Mouse (Mus musculus): ENCODE measurements around the gene Jph2. TPM values are rescaled to one million over a fixed set of nuclear protein-coding genes. Genes with fewer than 3 reads are reported as not detected.

Jph2 gene
- polyA plus RNA-seq, 1 experiment from 2014 or later = 0.42 TPM

DNA sequence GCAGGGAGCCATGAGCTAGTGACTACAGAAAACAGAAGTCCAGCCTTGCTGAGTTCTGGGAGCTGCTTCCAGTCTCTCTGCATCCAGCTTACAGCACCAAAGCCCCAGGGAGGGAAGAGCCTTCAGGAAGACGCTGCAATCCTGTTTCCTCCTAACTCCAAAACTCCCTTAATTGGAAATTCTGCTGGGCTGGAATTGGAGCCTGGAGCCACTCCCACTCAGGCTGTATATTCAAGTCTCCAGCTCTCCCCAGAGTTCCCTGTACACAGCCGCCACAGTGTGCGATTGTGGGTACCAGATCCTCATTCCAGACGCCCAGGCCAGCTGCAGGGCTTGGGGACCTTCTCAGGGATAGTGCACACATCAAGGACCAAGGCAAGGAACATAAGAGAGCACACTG lies 27.6 kb downstream of the Jph2 start:
- Histone ChIP-seq H3K9me3 (replicated peaks; ENCODE audit: control insufficient read depth, low read length) (no peaks in the 10 kb centered on the region), H3K4me2 (ENCODE audit: low read depth, low read length) (no peak overlapping the region), H3K27me3 (ENCODE audit: control insufficient read depth, insufficient read depth, low read length) (peaks cover 4% of the 10 kb centered on the region), H3K4me3 (ENCODE audit: low read depth, low read length) (no peak overlapping the region), H3K9ac (replicated peaks; ENCODE audit: low read length) (no peak overlapping the region), H3K4me1 (ENCODE audit: control insufficient read depth, insufficient read depth, low read length) (no peaks in the 10 kb centered on the region), H3K27ac (replicated peaks; ENCODE audit: low read depth, low read length) (no peak overlapping the region), H3K36me3 (replicated peaks; ENCODE audit: control insufficient read depth, insufficient read depth, low read depth, low read length) (no peaks in the 10 kb centered on the region)
- WGBS = 48% methylated on average over 4 of the region's 4 CpGs
- no peak for DNase-seq (ENCODE audit: low spot score)
- ATAC-seq (replicated peaks; ENCODE audit: insufficient number of reproducible peaks, low FRiP score, low TSS enrichment, low read depth) = no peak

- Histone ChIP-seq H3K4me1 (ENCODE audit: control insufficient read depth, insufficient read depth, low read length) (no peaks in the 10 kb centered on the region), H3K4me2 (ENCODE audit: low read depth, low read length) (no peak overlapping the region), H3K9ac (replicated peaks; ENCODE audit: low read length) (no peak overlapping the region), H3K36me3 (replicated peaks; ENCODE audit: control insufficient read depth, insufficient read depth, low read depth, low read length) (no peaks in the 10 kb centered on the region), H3K9me3 (replicated peaks; ENCODE audit: control insufficient read depth, low read length) (no peaks in the 10 kb centered on the region), H3K27me3 (ENCODE audit: control insufficient read depth, insufficient read depth, low read length) (no peaks in the 10 kb centered on the region), H3K4me3 (ENCODE audit: low read depth, low read length) (no peak overlapping the region), H3K27ac (replicated peaks; ENCODE audit: low read depth, low read length) (no peak overlapping the region)
- DNase-seq (ENCODE audit: low spot score) (no peak), ATAC-seq (replicated peaks; ENCODE audit: insufficient number of reproducible peaks, low FRiP score, low TSS enrichment, low read depth) (no peak)
- 73% methylated on average over 18 of the region's 18 CpGs for WGBS
Measured at GRCm38 (mm10) chr2:163364785-163365541, 32.8 kb downstream of the Jph2 start.

GRCm38 (mm10) chr2:163362940-163363921 lies 34.6 kb downstream of the Jph2 start:
- Histone ChIP-seq H3K9me3 (replicated peaks; ENCODE audit: control insufficient read depth, low read length) (no peaks in the 10 kb centered on the region), H3K4me1 (ENCODE audit: control insufficient read depth, insufficient read depth, low read length) (no peaks in the 10 kb centered on the region), H3K27me3 (ENCODE audit: control insufficient read depth, insufficient read depth, low read length) (no peaks in the 10 kb centered on the region), H3K9ac (replicated peaks; ENCODE audit: low read length) (no peak overlapping the region), H3K27ac (replicated peaks; ENCODE audit: low read depth, low read length) (no peak overlapping the region), H3K4me3 (ENCODE audit: low read depth, low read length) (no peak overlapping the region), H3K36me3 (replicated peaks; ENCODE audit: control insufficient read depth, insufficient read depth, low read depth, low read length) (no peaks in the 10 kb centered on the region), H3K4me2 (ENCODE audit: low read depth, low read length) (no peak overlapping the region)
- DNase-seq (ENCODE audit: low spot score) = no peak
- WGBS = 75% methylated on average over 12 of the region's 12 CpGs
- no peak for ATAC-seq (replicated peaks; ENCODE audit: insufficient number of reproducible peaks, low FRiP score, low TSS enrichment, low read depth)

DNA sequence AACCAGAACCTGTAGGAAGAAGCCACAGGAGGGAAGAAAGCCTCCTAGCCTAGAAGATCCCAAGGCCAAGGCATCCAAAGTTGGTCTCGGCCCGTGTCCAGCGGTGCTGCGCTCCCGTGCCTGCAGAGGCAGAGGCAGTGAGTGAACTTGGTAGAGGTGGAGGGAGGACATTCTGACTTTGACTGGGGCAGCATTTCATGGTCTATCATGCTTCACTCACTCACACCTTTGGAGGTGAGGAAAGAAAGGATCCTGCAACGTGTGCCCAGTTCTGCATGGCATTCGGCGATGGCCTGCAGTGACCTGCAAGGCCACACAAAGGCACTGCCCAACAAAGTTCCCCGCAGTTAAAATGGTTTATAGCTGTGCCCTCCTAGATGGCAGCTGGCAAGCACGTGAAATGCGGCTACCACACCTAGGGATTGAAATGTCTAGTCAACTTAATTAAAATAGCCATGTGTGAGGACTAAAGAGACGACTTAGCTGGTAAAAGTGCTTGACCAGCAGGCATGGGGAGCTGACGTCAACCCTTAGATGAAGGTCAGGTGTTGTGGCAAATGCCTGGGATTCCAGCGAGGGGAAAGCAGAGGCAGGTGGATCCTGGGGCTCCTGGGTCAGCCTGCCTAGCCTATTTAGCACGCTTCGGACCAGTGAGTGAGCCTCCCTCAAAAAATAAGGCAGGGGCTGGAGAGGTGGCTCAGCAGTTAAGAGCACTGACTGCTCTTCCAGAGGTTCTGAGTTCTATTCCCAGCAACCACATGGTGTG lies 36.8 kb downstream of the Jph2 start:
- 79% methylated on average over 16 of the region's 16 CpGs for WGBS

DNA sequence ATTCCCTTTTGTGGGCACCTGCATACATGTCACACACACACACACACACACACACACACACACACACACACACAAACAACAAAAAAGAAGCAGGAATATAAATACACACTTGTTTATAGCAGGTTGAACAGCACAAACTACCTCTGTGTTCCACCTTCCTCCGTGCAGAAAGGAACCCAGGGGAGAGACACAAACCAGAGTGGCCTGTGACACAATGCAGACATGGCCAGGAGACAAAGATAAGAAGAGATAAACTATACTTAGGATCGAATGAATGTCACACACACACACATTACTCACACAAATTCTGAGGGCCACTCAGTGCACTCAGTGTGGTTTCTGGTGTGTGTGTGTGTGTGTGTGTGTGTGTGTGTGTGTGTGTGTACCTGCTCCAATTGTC lies 38.5 kb downstream of the Jph2 start:
- H3K27ac ChIP-seq (replicated peaks; ENCODE audit: low read depth, low read length) = no peak overlapping the region
- ATAC-seq (replicated peaks; ENCODE audit: insufficient number of reproducible peaks, low FRiP score, low TSS enrichment, low read depth) = no peak
- no peak overlapping the region for H3K4me2 ChIP-seq (ENCODE audit: low read depth, low read length)
- H3K4me3 ChIP-seq (ENCODE audit: low read depth, low read length) = no peak overlapping the region
- no peak for DNase-seq (ENCODE audit: low spot score)
- H3K36me3 ChIP-seq (replicated peaks; ENCODE audit: control insufficient read depth, insufficient read depth, low read depth, low read length) = no peaks in the 10 kb centered on the region
- H3K9ac ChIP-seq (replicated peaks; ENCODE audit: low read length) = no peak overlapping the region
- WGBS = 61% methylated on average over 2 of the region's 2 CpGs
- H3K27me3 ChIP-seq (ENCODE audit: control insufficient read depth, insufficient read depth, low read length) = no peaks in the 10 kb centered on the region
- H3K9me3 ChIP-seq (replicated peaks; ENCODE audit: control insufficient read depth, low read length) = no peaks in the 10 kb centered on the region
- H3K4me1 ChIP-seq (ENCODE audit: control insufficient read depth, insufficient read depth, low read length) = no peaks in the 10 kb centered on the region

More for the DNA sequence above, 36.8 kb downstream of the Jph2 start:
- no peak overlapping the region for H3K4me2 ChIP-seq (ENCODE audit: low read depth, low read length)
- H3K9me3 ChIP-seq (replicated peaks; ENCODE audit: control insufficient read depth, low read length) = no peaks in the 10 kb centered on the region
- no peak for ATAC-seq (replicated peaks; ENCODE audit: insufficient number of reproducible peaks, low FRiP score, low TSS enrichment, low read depth)
- H3K36me3 ChIP-seq (replicated peaks; ENCODE audit: control insufficient read depth, insufficient read depth, low read depth, low read length) = no peaks in the 10 kb centered on the region
- H3K27me3 ChIP-seq (ENCODE audit: control insufficient read depth, insufficient read depth, low read length) = no peaks in the 10 kb centered on the region
- no peak overlapping the region for H3K9ac ChIP-seq (replicated peaks; ENCODE audit: low read length)
- no peak overlapping the region for H3K27ac ChIP-seq (replicated peaks; ENCODE audit: low read depth, low read length)
- H3K4me3 ChIP-seq (ENCODE audit: low read depth, low read length) = no peak overlapping the region
- no peaks in the 10 kb centered on the region for H3K4me1 ChIP-seq (ENCODE audit: control insufficient read depth, insufficient read depth, low read length)
- no peak for DNase-seq (ENCODE audit: low spot score)

DNA sequence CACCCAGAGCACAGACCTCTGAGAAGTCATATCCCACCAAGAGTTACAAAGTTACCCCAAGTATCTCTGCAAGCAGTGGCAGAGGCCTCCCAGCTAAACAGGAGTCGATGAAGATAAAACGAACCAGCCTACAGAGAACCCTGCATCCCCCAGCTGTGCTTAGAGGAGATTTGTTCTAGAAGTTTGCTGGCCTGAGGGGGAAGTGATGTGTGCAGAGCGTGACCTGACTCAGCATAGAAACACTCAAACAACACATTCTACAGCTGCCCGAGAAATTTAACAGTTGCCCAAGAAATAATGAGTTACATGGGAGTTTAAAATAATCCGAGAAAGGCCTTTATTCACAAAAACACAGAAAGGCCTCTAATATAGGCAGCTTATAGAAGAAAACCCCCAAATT lies 39.1 kb downstream of the Jph2 start:
- WGBS = 76% methylated on average over 5 of the region's 5 CpGs
- Histone ChIP-seq H3K4me2 (ENCODE audit: low read depth, low read length) (no peak overlapping the region), H3K27ac (replicated peaks; ENCODE audit: low read depth, low read length) (no peak overlapping the region), H3K36me3 (replicated peaks; ENCODE audit: control insufficient read depth, insufficient read depth, low read depth, low read length) (no peaks in the 10 kb centered on the region), H3K4me1 (ENCODE audit: control insufficient read depth, insufficient read depth, low read length) (no peaks in the 10 kb centered on the region), H3K9me3 (replicated peaks; ENCODE audit: control insufficient read depth, low read length) (no peaks in the 10 kb centered on the region), H3K9ac (replicated peaks; ENCODE audit: low read length) (no peak overlapping the region), H3K27me3 (ENCODE audit: control insufficient read depth, insufficient read depth, low read length) (no peaks in the 10 kb centered on the region), H3K4me3 (ENCODE audit: low read depth, low read length) (no peak overlapping the region)
- DNase-seq (ENCODE audit: low spot score) = no peak
- no peak for ATAC-seq (replicated peaks; ENCODE audit: insufficient number of reproducible peaks, low FRiP score, low TSS enrichment, low read depth)

- H3K4me3 ChIP-seq (ENCODE audit: low read depth, low read length) = no peak overlapping the region
- no peaks in the 10 kb centered on the region for H3K36me3 ChIP-seq (replicated peaks; ENCODE audit: control insufficient read depth, insufficient read depth, low read depth, low read length)
- no peak overlapping the region for H3K9ac ChIP-seq (replicated peaks; ENCODE audit: low read length)
- no peaks in the 10 kb centered on the region for H3K9me3 ChIP-seq (replicated peaks; ENCODE audit: control insufficient read depth, low read length)
- no peak overlapping the region for H3K27ac ChIP-seq (replicated peaks; ENCODE audit: low read depth, low read length)
- DNase-seq (ENCODE audit: low spot score) (no peak), ATAC-seq (replicated peaks; ENCODE audit: insufficient number of reproducible peaks, low FRiP score, low TSS enrichment, low read depth) (no peak)
- no peaks in the 10 kb centered on the region for H3K4me1 ChIP-seq (ENCODE audit: control insufficient read depth, insufficient read depth, low read length)
- H3K4me2 ChIP-seq (ENCODE audit: low read depth, low read length) = no peak overlapping the region
- 83% methylated on average over 12 of the region's 12 CpGs for WGBS
- no peaks in the 10 kb centered on the region for H3K27me3 ChIP-seq (ENCODE audit: control insufficient read depth, insufficient read depth, low read length)
Measured at GRCm38 (mm10) chr2:163356113-163356840, 41.5 kb downstream of the Jph2 start.
